Mouse (Mus musculus) adrenal gland, adult 18-20 months (tissue): ENCODE data around the gene Tex47. TPM values are rescaled to one million over a fixed set of nuclear protein-coding genes. Genes with fewer than 3 reads are reported as not detected.

Experiments
- DNase-seq, 2 experiments: peaks; one replicate each; pipeline ENCODE4 v3.0.0; 2021 to 2022; ENCODE audit warnings: low spot score in 2 of 2
- long read RNA-seq, 2 experiments: library from polyadenylated mRNA; stranded (forward); transcript quantifications; one replicate each; pipeline ENCODE4 v2.0.0; 2021
- total RNA-seq, 2 experiments: library from RNA; stranded (reverse); gene quantifications; 1 replicate in 1 of 2; 2 replicates in 1 of 2; pipeline ENCODE4 v1.2.3; 2021

The Tex47 gene
- not detected for total RNA-seq
- long read RNA-seq, experiment 1 = 0 reads
- long read RNA-seq, experiment 2 = 0 reads

DNA sequence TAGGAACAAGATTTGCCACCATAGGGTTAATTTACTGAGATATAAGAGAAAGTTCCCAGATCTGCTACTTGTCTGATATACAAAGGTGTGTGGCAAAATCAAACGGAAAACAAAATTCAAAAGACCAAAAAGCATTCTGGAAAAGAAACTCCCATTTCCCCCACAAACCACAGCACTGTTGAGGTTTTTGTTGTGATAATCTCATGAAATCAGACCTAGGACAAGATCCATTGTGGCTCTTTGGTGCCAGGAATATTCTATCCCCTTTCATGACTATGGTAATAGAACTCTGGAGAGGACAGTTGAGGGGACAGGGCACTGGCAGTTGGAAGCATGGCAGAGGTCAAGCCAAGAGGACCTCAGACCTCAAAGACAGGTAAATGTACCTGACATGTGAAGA is at the start of gene Tex47:
Gene Tex47, plus strand, starts transcription at position 301 of the 400 bp plus-strand sequence.
- DNase-seq = no peak

- DNase-seq = no peak
Measured at GRCm38 (mm10) chr5:7276659-7277455, 27.1 kb upstream of the Tex47 start.

DNA sequence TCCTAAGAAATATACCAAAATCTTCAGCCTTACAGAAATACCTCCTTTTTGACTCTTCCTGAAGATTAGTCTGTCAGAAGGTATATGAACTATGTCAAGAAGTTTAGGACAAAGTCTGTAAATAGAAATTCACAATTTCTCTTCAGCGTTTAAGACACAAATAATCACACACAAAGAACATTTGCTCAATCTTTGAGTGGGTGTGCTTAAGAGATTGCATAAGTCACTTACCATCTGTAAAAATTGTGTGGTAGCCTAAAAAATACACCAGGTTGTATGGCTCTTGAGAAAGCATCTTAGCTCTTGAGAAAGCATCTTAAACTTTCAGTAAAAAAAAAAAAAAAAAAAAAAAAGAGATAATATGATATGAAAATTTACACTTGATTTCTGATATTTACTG is 19.6 kb upstream of the Tex47 start:
- no peak for DNase-seq

GRCm38 (mm10) chr5:7302969-7303368 is 950 bp upstream of the Tex47 start:
- no peak for DNase-seq

GRCm38 (mm10) chr5:7325594-7325993 is 21.7 kb downstream of the Tex47 start:
- no peak for DNase-seq

DNA sequence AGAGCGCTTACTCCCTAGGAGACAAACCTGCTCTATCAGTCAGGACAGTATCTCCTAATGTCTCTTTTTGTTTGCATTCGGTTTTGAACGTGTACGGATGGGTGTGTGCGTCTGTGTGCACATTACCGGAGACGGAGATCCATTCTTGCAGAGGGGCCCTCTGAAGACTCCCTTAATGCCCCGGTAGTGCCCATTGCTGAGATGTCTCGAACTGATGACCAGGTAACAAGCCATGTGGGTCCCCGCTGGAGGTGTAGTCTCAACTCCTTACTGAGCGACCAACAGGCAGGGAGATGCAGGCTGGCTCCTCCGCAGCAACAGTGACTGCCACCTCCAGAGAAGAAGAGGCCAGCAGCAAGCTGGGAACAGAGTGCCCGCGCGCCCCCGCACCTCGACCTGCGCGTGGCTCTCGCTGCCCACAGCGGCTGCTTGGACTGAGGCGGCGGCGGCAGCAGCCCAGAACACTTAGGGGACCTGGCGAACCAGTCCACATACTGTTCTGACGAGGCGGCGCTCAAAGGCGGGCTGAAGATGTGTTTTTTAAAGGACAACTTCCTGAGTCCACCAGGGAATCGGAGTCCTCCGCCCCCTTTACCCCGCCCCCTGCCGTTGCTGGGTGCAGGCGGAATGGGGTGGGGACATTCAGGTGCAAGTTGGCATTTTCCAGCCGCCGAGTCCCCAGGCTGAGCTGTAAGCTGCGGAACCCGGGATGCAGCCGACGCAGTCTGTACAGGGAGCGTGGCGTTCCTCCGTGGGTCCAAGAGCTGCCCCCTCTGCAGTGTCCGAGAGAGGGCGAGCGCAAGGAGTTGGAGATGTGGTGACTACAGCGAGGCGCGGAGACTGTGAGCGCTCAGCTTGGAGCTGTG is 40.5 kb downstream of the Tex47 start, which contains the start of gene Zfp804b:
Gene Zfp804b, minus strand, starts transcription at position 612 of the 866 bp plus-strand sequence.
- no peak for DNase-seq

DNA sequence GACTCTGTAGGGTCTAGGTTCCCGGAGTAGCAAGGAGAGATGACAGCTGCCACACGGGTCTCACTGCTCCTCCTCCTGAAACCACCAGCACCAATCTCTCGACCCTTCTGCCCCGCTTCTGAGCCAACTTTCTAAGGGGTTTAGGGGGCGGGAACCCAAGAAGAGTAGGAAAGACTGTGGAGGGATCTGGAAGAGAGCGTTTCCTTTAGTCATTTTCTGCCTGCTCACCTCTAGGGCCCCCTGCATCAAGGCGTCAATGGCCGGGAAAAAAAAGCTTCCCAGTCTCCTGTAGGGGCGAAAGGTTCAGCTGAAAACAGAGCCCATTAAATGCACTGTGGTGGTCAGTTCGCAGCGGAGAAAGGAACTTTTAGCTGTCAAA is 41.1 kb downstream of the Tex47 start:
- no peak for DNase-seq

Other genes starting within 250 kb of the Tex47 start
- under 1 TPM; 0.23 to 0.51 TPM for gene Zfp804b, start 40.6 kb downstream of the Tex47 start, total RNA-seq